Mouse (Mus musculus) heart, adult 2 months (tissue): ENCODE measurements around the gene Mon2.

ENCODE experiments used
- CTCF ChIP-seq: fragments of 200-600 bp; IDR thresholded peaks from 2 replicates; pipeline ENCODE4 v1.8.1; 2022; ENCODE audit warnings: antibody characterized with exemption, mild to moderate bottlenecking, moderate library complexity
- EP300 ChIP-seq: fragments of 200-500 bp; IDR thresholded peaks from 2 replicates; pipeline ENCODE4 v1.6.1; 2011; ENCODE audit warnings: low read depth, low read length, control low read depth; ENCODE audit not compliant: insufficient read depth
- POLR2A ChIP-seq: fragments of 200-500 bp; IDR thresholded peaks from 2 replicates; pipeline ENCODE4 v1.6.1; 2011; ENCODE audit warnings: mild to moderate bottlenecking, low read depth, low read length, control low read depth; ENCODE audit not compliant: insufficient read depth

GRCm38 (mm10) chr10:123094504-123094903 lies 18.2 kb upstream of the Mon2 start:
- TF ChIP-seq CTCF = no peak
- no peak for TF ChIP-seq POLR2A
- no peak for TF ChIP-seq EP300
